Mouse (Mus musculus) lung, postnatal 0 days (tissue): Measurements from ENCODE around the gene Serpinf2.

Source experiments
- CTCF ChIP-seq: IDR thresholded peaks from 2 replicates; pipeline ENCODE4 v1.5.1; 2016; ENCODE audit warnings: antibody characterized with exemption, mild to moderate bottlenecking
- EP300 ChIP-seq: IDR thresholded peaks from 2 replicates; pipeline ENCODE4 v1.6.1; 2016; ENCODE audit warnings: antibody characterized with exemption, mild to moderate bottlenecking, control low read depth

DNA sequence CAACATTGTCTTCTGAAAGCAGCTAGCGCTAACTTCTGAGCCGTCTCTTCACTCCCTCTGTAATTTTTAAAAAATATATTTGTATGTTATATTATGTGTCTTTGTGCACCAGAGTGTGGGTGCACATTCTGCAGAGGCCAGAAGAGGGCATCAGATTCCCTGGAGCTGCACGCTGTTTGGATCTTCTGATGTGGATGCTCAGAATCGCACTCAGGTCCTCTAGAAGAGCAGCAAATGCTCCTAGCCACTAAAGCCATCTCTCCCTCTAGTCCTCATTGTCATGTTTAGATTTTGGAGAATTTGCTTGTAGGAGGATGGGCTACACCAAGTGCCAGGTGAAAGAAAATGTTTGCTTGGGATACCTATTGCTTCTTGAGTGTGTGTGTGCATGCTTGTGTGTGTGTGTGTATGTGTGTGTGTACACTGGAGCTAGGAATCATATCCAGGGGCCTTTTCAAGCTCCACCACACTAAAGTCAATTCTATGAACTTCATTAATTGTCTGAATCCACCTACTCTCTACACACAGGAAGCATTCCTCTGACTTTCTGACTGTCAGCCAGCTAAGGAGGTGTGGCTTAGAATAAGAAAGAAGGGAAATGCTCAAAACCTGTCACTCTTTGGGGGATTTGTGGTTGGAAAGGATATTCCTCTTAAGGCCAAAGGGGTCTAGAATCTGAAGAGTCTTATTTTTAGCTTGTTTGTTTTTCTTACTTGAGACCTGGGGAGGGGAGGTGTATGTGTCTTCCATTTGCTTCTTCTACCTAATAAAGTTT, 27.5 kb upstream of the Serpinf2 start:
- TF ChIP-seq CTCF (peak; percentile 34), EP300 (no peak)
